Mouse (Mus musculus) brain, embryonic 14.5 days (tissue): ENCODE results near the gene Plcb4.

Experiments used
- CTCF ChIP-seq: fragments of 200-500 bp; IDR thresholded peaks from 2 replicates; pipeline ENCODE4 v1.5.1; 2012; ENCODE audit warnings: inconsistent platforms, mild to moderate bottlenecking, moderate library complexity, borderline replicate concordance; ENCODE audit not compliant: insufficient read depth, insufficient read length; ENCODE audit errors: extremely low read depth
- POLR2A ChIP-seq: fragments of 200-500 bp; IDR thresholded peaks from 2 replicates; pipeline ENCODE4 v1.6.1; 2012; ENCODE audit warnings: mild to moderate bottlenecking, inconsistent platforms, borderline replicate concordance; ENCODE audit not compliant: poor library complexity, insufficient read depth, insufficient read length, severe bottlenecking; ENCODE audit errors: extremely low read depth

DNA sequence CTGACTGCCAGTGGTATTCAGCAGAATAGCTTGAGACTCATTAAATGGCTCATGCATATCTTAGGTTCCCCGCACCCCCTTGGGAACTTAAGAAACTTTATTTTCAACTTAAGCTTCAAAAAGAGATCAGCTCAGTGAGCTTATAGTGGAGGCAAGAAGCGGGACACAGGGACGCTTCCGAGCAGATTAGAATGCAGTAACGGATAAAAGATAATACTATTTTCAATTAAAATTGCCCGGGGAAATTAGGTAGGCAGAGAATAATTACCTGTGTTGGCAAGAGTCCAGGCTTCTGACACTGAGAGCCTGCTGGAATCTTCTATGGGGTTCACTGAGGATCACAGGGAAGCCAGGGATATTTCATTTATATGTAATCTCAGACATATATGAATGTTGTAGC is 141.6 kb downstream of the Plcb4 start:
- TF ChIP-seq CTCF (no peak), POLR2A (no peak)
